Mouse (Mus musculus) cerebellum, adult 9-10 months (tissue): ENCODE measurements around the gene Dhx58.

Experiments used
- DNase-seq: peaks from one replicate; pipeline ENCODE4 v3.0.0; 2022

The Dhx58 gene

GRCm38 (mm10) chr11:100703851-100704531 lies at the start of gene Dhx58:
Gene Dhx58 (minus strand): TSS chr11:100704271.
- no peak for DNase-seq

GRCm38 (mm10) chr11:100752294-100752693 lies 48.2 kb upstream of the Dhx58 start:
- DNase-seq: no peak

GRCm38 (mm10) chr11:100750127-100750526 lies 46.1 kb upstream of the Dhx58 start:
- DNase-seq: no peak

- DNase-seq: no peak
Measured at GRCm38 (mm10) chr11:100749469-100749868, 45.4 kb upstream of the Dhx58 start.

DNA sequence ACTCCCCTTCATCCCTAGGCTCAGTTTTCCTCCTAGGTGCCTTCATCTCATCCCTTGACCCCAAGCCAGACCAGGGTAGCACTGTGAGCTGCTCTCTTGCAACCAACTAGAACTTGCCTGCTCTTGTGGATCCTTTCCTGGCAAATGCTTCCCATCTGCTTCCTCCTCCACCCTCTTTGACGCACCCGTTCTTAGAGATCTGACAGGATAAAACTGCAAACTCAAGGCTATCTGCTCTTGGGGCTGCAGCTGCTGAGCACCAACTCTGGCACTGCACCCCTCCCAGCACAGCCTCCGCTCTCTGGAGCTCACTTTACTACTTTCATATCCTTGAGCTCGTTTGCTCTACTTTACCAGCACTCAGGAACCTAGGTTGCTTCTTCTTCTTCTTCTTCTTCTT lies 44.5 kb upstream of the Dhx58 start:
- DNase-seq: no peak

DNA sequence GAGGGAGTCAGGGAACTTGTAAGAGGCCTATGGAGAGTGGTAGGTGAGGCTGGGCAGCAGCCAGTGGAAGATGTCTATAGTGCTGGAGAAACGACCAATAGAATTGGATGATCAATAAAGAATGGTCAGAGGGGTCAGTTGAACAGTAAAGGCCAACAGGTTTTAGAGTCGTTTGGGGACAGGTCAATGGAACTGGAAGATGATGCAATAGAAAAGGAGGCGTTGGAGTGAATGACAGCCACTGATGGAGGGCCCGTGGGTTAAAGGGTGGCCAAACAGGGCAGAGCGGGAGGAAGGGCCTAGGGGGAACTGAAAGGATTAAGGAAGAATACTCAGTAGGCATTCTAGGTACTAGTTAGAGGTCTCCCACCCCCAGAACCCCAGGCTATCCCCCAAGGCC lies 43.0 kb upstream of the Dhx58 start:
- DNase-seq: no peak

DNA sequence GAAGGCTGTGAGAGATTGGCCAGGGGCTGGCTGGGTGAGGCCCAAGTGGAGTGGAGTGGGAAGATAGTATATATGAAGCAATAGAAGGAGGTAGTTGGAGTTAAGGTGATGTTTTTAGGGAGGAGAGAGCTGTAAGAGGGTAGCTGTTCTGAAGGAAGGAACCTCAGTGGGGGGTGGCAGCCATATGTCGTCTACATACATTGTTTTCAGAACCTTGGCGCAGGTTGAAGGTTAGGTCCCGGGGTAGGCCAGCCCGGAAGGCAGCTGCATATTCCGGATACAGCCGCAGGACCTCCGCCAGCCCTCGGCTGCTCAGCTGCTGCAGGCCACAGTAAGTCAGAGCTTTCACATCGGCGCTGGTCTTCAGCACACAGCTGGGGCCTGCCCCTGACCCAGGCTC lies 42.5 kb upstream of the Dhx58 start:
- DNase-seq: no peak

GRCm38 (mm10) chr11:100745085-100745484 lies 41.0 kb upstream of the Dhx58 start:
- peak; percentile 62 for DNase-seq

- peak; percentile 51 for DNase-seq
Measured at GRCm38 (mm10) chr11:100741348-100741747, 37.3 kb upstream of the Dhx58 start.

- DNase-seq: peak; percentile 61
Measured at GRCm38 (mm10) chr11:100738749-100739148, 34.7 kb upstream of the Dhx58 start.

- peak; percentile 100 for DNase-seq
Measured at GRCm38 (mm10) chr11:100738066-100738604, 34.1 kb upstream of the Dhx58 start, which contains the start of gene Rab5c. Gene Rab5c (minus strand): TSS chr11:100738215.

- DNase-seq: peak; percentile 45
Measured at GRCm38 (mm10) chr11:100737105-100737733, 33.1 kb upstream of the Dhx58 start.

DNA sequence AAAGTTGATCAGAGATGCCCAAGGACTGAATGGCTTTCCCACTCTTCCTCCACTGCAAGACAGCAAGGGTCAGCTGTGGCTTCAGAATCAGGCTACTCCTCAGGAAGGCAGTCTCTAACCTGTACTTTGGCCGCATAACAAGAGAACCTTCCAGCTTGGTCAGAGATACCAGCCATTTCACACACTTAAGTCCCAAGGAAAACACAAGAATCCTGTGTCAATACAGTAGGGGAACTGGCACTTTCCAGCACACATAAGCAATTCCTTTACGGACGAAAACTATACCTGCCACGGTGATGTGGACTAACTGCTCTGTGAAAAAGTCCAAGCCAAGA lies 32.6 kb upstream of the Dhx58 start:
- DNase-seq: no peak

DNA sequence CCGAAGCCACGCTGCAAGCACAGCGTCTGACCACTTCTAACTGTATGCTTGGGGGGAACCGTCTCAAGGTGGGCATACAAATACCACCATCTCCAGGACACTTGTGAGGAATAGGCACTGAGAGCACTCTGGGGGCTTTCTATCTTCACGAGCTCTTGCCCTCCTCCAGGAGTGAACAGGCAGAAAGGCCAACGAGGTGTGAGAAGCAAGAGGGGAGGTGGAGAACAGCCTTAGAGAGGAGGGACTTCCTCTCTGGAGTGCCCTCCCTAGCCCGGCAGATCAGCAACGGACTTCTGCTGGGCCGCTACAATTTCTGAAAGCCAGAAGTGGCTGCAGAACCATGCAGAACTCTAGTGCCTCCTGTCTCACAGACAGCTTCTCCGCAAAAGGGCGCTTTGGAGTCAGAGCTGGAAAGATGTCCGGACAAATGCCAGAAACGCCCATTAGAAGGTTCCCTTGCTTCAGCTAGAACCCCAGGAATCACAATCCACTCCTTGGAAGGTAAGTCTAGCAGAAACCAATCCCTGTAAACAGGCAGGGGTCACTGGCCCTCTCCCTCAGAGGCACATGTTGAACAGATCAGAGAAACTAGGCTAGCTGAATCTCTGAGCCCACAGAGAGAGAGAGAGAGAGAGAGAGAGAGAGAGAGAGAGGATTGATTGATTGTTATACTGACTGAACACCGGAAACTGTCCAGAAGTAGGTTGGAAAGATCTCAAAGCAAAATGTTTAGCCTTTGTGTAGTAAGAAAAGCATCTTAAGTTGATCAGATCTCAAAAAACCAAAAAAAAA lies 32.1 kb upstream of the Dhx58 start:
- DNase-seq: no peak

- DNase-seq: no peak
Measured at GRCm38 (mm10) chr11:100735134-100735865, 31.2 kb upstream of the Dhx58 start.

- no peak for DNase-seq
Measured at GRCm38 (mm10) chr11:100730477-100731205, 26.6 kb upstream of the Dhx58 start.

- no peak for DNase-seq
Measured at GRCm38 (mm10) chr11:100729976-100730375, 25.9 kb upstream of the Dhx58 start.

DNA sequence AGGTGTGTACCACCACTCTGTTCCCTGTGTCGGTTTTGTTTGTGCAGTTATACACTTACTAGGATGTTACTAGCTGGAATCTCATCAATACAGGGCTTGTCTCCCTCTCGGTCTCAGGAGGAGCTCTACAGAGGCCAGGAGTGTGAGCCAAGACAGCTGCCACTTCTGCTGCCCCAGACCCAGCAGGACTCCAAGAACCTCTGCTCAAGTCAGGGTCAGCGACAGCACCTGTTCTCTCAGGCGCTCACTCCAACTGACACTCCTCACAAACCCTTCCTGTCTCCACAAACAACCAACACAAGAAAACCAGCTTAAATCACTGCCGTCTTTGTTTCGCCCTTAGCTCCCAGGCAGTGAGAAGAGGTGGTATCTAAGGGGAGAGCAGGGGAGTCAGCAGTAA lies 24.5 kb upstream of the Dhx58 start:
- DNase-seq: no peak

DNA sequence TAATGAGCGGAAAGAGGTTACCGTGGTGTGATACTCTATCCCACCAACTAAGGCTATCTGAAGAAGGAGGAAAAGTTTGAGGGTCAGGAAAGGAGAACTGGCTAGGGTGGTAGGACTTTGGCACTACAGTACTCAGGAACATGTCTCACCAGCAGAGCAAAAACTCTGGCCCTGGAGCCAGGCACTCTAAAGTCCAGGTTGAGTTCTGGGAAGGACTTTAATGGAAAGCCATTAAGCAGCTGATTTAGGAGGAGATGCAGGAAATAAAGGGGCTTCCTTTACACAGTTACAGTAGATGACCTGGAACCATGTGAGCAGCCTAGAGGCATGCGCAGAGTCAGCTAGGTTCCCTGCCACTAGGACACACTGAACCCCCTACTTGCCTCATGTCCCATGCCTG lies 23.1 kb upstream of the Dhx58 start:
- DNase-seq: no peak

- no peak for DNase-seq
Measured at GRCm38 (mm10) chr11:100724919-100725512, 20.9 kb upstream of the Dhx58 start.

DNA sequence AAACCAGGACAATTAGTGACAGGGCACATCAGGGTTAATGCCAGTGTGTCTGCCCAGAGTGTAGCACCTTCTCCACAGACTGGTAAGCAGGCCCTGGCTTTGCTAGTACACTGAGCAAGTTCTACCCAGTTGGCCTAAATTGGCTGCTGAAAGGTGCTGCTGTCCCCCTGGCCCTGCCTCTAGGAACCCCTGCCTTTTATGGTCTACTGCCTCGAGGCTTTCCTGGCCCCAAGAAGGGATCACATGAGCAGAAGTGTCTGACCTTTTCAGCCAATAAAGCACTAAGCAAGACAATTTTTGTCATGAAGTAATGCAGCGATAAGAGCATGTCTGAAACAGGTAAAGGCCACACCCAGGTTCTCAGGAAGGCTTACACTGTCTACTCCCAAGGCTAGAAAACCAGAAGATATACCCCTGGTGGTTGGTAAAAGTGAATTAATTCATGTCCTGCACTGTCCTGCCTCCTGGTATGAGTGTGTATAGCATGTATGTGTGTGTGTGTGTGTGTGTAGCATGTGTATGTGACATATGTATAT lies 18.5 kb upstream of the Dhx58 start:
- DNase-seq: no peak
